Mouse (Mus musculus): ENCODE data around the gene Adap1. TPM values are rescaled to one million over a fixed set of nuclear protein-coding genes. Genes with fewer than 3 reads are reported as not detected.

Gene Adap1
- total RNA-seq, 2 experiments from 2014 or later, result 370 to 382 TPM

DNA sequence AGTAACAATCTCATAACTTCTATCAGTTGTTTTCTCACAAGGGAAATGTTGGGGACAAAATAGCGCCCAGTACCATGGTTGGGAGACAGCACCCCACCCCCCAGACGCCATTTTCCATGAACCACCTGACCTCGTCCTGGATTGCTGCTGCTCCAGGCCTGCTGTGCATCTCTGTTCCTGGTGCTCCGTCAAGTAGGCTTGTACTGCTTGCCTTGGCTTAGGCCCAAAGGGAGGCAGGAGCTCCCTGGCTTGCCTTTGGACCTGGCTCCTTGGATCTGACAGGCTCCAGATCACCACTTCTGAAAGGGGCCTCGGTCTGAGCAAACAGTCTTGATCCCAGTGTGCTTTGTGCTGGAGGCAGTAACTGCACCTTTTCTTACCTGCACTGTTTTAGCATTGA lies 65.6 kb downstream of the Adap1 start:
- DNase-seq (ENCODE audit: extremely low spot score in 1 of 2, low spot score in 2 of 2), result no peak
- intact Hi-C loops (cut with DNase I), result no loop called here

DNA sequence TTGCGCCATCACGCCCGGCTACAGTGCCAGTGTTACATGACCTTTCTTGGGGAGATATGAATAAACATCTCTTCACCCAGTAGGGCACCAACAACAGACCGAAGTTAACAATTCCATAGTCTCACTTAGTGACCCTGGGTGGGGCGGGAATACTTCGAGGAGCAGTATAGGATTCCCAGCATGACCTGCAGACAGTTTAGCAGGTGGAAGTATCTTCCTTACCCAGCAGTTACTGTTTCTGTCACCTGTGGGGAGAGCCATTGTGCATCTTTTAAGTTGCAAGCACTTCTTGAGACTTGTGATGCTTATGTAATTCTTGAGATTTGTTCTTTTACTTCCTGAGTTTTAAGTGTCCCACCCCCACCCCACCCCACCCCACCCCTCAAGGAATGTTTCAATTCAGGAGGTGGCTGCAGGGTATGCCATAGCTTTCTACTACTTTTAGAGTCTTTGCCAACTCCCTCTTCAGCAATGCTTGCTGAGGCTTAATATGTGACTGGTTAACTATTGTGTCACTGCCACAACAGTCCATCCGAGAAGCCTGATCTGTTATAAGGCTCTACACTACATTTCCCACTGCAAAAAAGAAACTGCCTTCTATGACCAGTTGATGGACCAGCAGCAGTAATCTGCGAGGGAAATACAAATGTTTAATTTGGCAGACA lies 66.9 kb downstream of the Adap1 start:
- DNase-seq (ENCODE audit: extremely low spot score in 1 of 2, low spot score in 2 of 2), result no peak
- intact Hi-C loops (cut with DNase I), result no loop called here

DNA sequence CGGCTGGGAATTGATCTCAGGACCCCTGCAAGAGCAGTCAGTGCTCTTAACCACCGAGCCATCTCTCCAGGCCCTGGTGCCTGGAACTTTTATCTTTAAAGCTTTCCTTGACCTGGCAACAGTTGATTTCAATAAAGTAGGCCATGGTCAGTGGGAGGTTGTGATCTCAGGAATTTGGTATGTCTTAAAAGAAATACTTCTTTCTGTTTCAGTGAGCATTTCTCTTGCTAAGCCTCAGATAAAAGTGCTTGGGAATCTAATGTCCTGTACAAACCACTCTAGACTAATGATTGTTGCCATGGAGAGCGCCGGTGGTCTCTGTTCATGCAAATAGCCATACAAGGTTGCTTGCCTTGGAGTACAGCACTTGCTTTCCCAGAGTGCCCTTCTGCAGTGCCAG lies 67.6 kb downstream of the Adap1 start:
- intact Hi-C loops (cut with DNase I), result no loop called here

DNA sequence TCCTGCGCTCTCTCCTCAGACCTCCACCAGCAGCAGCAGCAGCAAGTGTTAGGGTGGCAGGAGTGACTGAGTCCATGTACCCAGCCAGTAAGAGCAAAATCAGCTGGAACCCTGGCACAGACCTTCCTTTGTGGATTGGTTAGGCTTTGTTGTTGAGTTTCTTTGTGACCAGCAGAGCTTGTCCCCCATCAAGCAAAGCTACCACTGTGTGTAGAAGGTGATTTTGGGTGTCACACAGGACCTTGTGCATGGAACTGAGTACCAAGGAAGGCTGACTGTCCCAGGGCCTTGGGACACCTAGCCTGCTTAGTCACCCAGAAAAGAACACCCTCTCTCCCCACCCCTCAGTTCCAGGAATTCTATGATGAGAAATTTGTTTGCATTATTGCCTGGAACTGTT lies 68.2 kb downstream of the Adap1 start:
- intact Hi-C loops (cut with DNase I), result no loop called here
- DNase-seq (ENCODE audit: extremely low spot score in 1 of 2, low spot score in 2 of 2), result no peak

More for the DNA sequence above, 67.6 kb downstream of the Adap1 start:
- no peak for DNase-seq (ENCODE audit: extremely low spot score in 1 of 2, low spot score in 2 of 2)

DNA sequence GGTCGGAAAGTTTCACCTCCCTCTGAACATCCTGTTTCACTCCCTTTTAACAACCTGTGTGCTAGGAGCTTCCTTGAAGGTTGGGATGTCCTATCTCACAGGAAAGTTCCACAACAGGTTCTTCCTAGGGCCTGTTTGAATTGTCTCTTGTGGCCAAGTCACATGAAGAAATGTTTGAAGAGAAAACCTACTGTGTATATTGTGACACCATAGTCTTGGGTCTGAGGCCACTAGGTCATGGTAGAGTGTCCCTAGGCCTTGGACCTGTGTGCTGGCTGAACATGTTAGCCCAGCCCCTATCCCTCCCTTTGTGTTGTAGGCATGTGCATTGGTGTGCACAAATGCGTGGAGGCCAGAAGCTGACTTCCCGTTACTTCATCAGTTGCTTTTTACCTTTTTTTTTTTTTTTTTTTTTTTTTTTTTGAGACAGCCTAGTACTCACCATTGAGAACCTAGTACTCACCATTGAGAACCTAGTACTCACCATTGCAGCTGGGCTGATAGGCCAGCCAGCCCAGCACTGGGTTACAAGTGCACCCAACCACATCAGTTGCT lies 69.1 kb downstream of the Adap1 start:
- DNase-seq (ENCODE audit: extremely low spot score in 1 of 2, low spot score in 2 of 2), result no peak
- intact Hi-C loops (cut with DNase I), result no loop called here

DNA sequence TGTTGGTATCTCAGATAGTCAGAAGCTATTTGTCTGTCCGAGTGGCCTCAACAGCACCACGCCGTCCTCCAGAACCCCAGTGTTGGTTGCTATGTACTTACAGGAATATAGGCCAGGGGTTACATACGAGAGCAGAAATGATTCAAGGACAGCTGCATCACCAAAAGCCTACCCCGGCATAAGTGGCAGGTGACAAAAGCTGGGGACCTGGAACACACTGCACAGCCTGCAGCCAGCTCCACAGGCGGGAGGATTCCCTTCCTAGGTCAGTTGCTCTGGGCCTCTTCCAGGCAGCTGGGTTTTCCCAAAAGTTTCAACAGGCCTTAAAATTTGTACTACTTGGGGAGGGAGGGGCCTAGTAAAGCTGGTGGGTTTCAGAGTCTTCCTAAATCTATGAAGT lies 69.6 kb downstream of the Adap1 start:
- intact Hi-C loops (cut with DNase I), result no loop called here
- no peak for DNase-seq (ENCODE audit: extremely low spot score in 1 of 2, low spot score in 2 of 2)

DNA sequence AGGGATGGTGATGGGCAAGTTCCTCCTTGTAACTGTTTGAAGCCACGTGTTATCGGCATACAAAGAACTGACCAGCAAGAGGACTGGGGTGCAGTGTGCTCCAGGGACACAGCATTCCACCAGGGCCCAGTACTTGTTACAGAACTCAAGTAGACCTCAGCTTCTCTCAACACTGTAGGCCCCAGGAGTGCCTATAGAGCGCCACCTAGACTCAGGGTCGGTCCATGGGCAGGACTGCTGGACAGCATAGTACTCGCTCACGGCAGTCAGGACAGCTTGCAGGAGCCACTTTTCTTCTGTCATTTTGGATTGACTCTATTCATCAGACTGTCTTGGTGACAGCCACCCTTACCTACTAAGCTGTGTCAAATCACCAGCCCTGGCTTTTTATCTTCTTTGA lies 70.5 kb downstream of the Adap1 start:
- intact Hi-C loops (cut with DNase I), result no loop called here
- no peak for DNase-seq (ENCODE audit: extremely low spot score in 1 of 2, low spot score in 2 of 2)

DNA sequence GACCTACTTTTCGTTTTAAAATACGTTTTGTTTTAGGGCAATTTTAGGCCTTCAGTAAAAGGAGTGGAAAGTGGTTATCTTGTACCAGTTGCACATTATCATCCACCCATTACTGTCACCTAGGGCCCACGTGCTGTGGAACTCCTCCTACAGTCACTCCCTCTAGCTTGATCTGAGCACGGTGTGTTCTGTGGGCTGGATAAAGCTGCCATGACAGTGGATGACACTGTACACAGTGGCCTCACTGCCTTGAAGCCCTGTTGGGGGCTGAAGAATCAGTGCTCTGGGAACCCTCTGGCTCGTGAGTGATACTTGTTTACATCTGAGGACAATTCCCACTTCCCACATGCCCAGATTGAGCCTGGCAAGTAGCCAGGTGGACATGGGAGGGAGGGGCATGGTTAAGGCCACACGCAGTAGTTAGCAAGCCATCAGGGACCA lies 72.1 kb downstream of the Adap1 start:
- DNase-seq (ENCODE audit: extremely low spot score in 1 of 2, low spot score in 2 of 2), result peak in 1 of 2 experiments; percentile 66
- intact Hi-C loops (cut with DNase I), result no loop called here

DNA sequence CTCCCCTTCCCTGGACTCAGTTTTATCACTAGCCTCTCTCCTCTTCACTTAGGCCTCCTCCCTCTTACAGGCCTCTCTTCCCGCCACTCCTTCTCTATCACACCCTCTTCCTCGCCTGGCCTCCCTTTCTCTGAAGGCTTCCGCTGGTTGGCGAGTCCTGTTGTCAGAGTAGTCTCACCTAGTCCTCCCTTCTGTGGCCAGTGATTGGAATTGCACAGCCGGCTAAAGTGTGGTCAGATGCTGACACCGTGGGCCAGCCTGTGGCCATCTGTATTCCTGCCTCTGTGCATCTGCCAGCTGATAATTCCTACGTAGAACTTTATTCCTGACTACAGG lies 72.5 kb downstream of the Adap1 start:
- intact Hi-C loops (cut with DNase I), result no loop called here
- no peak for DNase-seq (ENCODE audit: extremely low spot score in 1 of 2, low spot score in 2 of 2)

DNA sequence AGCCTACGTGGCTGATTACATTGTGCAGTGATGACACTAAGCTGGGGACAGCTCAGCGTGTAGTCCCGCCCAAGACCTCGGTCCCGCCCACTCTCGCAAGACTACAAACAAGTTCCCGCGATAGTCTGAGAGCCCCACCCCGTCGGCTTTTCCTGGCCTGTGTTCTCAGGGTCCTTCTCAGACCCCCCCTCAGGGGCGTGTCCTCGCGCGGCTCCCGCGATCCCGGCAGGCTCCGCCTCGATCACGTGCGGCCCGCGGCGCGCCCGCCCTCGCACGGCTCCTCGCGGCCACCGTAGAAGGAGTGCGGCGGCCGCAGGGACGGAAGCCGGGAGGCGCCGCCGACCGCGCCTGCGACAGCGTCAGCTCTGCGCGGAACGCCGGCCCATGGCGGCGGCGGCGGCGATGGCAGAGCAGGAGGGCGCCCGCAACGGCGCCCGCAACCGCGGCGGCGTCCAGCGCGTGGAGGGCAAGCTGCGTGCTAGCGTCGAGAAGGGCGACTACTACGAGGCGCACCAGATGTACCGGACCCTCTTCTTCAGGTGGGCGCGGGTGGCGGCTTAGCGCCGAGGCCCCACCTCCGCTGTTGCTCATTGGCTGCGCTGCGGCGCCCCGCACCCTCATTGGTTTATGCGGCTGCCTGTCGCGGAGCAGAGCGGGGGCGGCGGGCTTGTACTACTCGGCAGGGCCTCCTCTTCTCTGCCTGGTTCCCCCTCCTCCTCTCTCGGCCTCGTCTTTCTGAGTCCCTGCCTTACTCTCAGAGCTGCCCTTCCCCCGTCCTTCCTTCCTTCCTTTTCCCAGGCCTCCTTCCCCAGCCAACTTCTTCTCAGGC lies 73.1 kb downstream of the Adap1 start, which contains the start of gene Get4:
Get4 (plus strand) TSS at position 244 of the 829 bp plus-strand sequence.
- intact Hi-C loops (cut with DNase I), result no loop called here
- DNase-seq (ENCODE audit: extremely low spot score in 1 of 2, low spot score in 2 of 2), result peak; percentile 99 to 100

DNA sequence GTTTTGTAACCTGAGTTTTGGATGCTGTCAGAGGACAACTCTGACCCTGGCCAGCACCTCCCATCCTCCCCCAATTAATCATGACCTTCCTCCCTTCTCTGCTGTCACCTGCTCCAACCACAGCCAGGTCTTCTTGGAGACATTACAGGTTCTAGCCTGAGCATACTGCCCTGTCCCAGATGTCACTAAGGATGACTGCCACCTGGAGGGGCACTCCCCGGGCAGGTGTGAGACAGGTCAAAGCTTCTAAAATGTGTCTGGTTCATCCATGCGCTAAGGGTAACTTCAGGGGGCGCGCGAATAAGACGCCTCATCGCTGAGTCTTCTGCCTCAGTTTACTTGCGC lies 73.7 kb downstream of the Adap1 start:
- intact Hi-C loops (cut with DNase I), result no loop called here
- DNase-seq (ENCODE audit: extremely low spot score in 1 of 2, low spot score in 2 of 2), result no peak

DNA sequence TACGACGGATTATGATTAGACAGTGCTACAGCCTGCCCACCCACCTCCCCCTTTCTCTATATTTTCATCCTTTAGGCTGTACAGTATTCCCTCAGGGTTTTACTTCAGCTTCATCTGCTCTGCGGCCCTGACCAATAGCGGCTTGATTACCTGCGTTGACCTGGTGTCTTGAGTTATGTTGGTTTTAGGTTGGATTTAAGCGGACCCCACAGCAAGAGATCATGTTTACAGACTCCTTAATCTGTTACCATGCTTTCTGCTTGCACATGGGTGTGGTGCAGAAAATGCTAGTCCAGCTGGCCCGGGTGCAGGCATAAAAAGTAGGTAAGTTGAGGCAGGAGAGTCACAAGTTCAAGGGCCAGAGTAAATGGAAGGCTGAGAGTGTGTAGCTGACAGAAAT lies 74.1 kb downstream of the Adap1 start:
- DNase-seq (ENCODE audit: extremely low spot score in 1 of 2, low spot score in 2 of 2), result no peak
- intact Hi-C loops (cut with DNase I), result no loop called here

DNA sequence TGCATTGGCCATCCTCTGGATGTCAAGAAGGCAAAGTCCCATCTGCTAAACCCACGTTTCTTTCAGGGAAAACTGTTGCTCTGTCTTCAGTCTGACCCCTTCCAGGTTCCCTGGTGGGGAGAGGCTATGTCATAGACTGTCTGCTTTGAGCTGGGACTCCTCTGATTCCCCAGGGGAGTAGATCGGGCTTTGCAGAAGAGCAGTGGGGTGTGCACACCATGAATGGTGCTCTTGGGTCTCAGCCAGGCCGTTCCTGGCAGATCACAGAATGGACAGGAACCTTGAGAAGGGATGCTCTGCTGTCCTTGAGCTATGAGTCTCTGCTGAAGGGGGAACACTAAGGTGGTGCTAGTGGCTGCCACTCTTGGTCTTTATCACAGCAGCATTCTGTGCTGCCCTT lies 76.6 kb downstream of the Adap1 start:
- intact Hi-C loops (cut with DNase I), result loop anchor here (10.0 kb wide), 1 partner anchor 404 kb away; no protein-coding TSS in a partner anchor
- peak in 1 of 2 experiments; percentile 66 for DNase-seq (ENCODE audit: extremely low spot score in 1 of 2, low spot score in 2 of 2)

DNA sequence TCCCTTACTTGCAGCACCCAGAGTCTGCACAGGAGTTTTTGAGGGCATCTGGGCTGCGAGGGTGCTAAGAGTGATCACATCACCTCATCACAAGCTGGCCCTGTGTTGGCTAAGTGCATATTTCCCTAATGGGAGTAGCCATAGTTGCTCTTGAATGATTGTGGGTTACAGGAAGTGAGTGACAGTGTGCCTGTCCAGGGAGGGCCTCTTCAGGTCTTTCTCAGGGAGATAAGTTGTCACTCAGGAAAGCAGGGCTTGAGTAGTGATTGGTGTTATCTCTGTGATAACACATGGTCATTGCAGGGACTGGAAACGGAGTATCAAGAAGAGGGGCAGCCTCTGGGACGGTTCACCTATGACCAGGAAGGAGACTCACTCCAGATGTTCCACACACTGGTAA lies 77.7 kb downstream of the Adap1 start:
- no peak for DNase-seq (ENCODE audit: extremely low spot score in 1 of 2, low spot score in 2 of 2)
- intact Hi-C loops (cut with DNase I), result loop anchor here (10.0 kb wide), 1 partner anchor 403 kb away; no protein-coding TSS in a partner anchor

DNA sequence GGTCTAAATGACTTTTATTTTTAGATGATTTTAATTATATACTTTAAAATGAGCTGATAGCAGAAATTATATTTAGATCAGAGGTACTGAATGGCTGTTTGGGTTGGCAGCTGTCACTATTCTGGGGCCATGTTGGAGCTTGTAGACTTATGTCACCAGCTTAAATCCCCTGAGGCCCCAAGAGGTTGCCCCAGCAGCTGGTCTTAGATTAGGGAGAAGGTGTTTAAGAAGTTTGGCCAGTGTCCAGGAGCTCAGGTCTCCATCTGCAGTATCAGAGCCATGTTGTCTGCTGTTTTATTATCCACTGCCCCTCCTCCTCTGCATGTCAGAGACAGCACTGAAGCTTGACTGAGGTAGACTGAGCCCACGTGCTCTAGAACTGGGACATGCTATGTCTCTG lies 82.0 kb downstream of the Adap1 start:
- no peak for DNase-seq (ENCODE audit: extremely low spot score in 1 of 2, low spot score in 2 of 2)
- intact Hi-C loops (cut with DNase I), result loop anchor here (10.0 kb wide), 1 partner anchor 399 kb away; no protein-coding TSS in a partner anchor

DNA sequence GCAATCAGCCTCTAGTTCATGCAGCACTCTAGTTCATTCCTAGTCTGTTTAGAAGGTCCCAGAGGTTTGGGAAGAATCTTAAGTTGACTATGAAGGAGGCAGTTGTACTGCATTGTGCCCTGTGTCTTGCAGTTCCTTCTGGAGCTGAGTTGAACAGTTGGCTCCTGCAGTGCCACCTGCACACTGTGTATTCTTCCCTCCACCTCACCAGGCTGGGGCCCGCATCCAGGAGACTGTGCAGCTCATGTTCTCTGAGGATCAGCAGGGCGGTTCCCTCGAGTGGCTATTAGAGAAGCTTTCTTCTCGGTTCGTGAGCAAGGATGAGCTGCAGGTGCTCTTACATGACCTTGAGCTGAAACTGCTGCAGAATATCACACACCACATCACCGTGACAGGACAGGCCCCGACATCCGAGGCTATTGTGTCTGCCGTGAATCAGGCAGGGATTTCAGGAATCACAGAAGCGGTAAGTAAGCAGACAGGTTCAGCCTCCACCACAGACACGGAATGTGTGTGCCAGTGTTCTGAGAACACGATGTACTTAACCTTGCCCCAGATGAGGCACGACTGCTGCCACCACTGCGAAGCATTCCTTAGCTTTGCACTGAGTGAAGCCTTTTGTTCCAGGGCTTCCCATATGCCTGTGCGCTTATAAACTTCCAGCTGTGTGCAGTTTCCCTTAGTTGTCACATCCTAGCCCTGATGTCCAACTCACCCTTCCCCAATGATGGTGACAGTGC lies 84.2 kb downstream of the Adap1 start:
- DNase-seq (ENCODE audit: extremely low spot score in 1 of 2, low spot score in 2 of 2), result no peak
- intact Hi-C loops (cut with DNase I), result loop anchor here (10.0 kb wide), 1 partner anchor 396 kb away; no protein-coding TSS in a partner anchor

DNA sequence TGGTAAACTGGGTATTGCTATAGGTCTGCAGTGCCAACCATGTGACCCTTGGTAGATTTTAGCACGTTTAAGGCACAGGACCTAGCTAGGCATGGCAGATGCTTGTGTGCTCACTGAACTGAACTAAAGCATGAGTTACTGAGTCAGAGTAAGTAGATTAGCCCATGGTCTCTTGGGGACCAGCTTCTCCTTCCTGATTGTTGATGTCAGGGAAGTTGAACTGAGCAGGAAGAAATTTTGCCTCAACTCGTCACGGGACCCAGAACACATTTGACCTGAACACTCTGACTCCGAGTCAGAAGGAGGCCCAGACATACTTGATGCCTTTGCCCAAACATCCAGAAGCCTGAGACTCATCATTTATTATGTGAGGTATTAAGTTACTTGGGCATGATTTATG lies 88.0 kb downstream of the Adap1 start:
- DNase-seq (ENCODE audit: extremely low spot score in 1 of 2, low spot score in 2 of 2), result no peak
- intact Hi-C loops (cut with DNase I), result no loop called here

DNA sequence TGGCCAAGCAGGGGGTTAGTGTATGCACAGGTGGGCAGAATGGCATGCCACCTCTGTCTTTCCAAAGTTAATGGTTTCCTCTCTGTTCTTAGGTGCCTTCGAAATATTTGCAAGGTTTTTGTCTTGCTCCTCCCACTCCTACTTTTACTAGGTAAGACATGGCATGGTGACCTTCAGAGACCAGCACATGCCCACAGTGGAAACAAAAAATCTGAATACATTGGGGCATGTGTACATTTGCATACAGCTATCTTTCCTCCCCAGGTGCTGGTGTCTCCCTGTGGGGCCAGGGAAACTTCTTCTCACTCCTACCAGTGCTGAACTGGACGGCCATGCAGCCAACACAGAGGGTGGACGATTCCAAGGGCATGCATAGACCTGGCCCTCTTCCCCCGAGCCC lies 91.0 kb downstream of the Adap1 start:
- DNase-seq (ENCODE audit: extremely low spot score in 1 of 2, low spot score in 2 of 2), result no peak
- intact Hi-C loops (cut with DNase I), result no loop called here

DNA sequence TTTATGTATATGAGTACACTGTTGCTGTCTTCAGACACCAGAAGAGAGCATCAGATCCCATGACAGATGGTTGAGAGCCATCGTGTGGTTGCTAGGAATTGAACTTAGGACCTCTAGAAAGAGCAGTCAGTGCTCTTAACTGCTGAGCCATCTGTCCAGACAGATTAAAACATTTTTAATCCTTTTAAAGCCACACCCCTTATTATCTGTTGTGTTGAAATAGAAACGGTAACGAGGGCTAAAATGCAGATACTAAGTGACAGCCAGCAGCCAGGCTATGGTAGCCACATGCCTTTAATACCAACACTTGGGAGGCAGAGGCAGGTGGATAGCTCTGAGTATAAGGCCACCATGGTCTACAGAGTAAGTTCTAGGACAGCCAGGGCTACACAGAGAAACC lies 93.3 kb downstream of the Adap1 start:
- intact Hi-C loops (cut with DNase I), result no loop called here
- no peak for DNase-seq (ENCODE audit: extremely low spot score in 1 of 2, low spot score in 2 of 2)
